Mouse (Mus musculus) megakaryocyte, embryonic 14.5 days (primary cell): ENCODE data around the gene Adam11. TPM values are rescaled to one million over a fixed set of nuclear protein-coding genes. Genes with fewer than 3 reads are reported as not detected.

Experiments used
- H3K27me3 ChIP-seq: replicated peaks from 2 replicates; pipeline ENCODE3; 2012; ENCODE audit warnings: inconsistent platforms
- H3K36me3 ChIP-seq: replicated peaks from 2 replicates; pipeline ENCODE3; 2012; ENCODE audit warnings: low read length, inconsistent platforms, mixed read lengths
- H3K4me1 ChIP-seq: 2 replicates; pipeline ENCODE4 v1.6.1; 2012; ENCODE audit warnings: inconsistent platforms
- H3K4me3 ChIP-seq: replicated peaks from 2 replicates; pipeline ENCODE3; 2012; ENCODE audit warnings: moderate library complexity, mild to moderate bottlenecking, inconsistent platforms
- H3K9me3 ChIP-seq: 2 replicates; pipeline ENCODE4 v1.6.1; 2012; ENCODE audit warnings: inconsistent platforms
- FLI1 ChIP-seq: IDR thresholded peaks from 2 replicates; pipeline ENCODE4 v1.6.1; 2012; ENCODE audit warnings: low read length, inconsistent platforms, mixed read lengths
- GATA1 ChIP-seq: IDR thresholded peaks from 3 replicates; pipeline ENCODE4 v1.6.1; 2012; ENCODE audit warnings: mixed read lengths, low read length, inconsistent platforms, borderline replicate concordance
- polyA plus RNA-seq: library from polyadenylated mRNA; stranded (reverse); fragments of >175 nt; gene quantifications from 2 replicates; pipeline ENCODE4 v1.2.3, GENCODE M21; 2012; ENCODE audit warnings: low replicate concordance; ENCODE audit not compliant: insufficient read depth

The Adam11 gene
- polyA plus RNA-seq, 1 experiment: 0.78 TPM

DNA sequence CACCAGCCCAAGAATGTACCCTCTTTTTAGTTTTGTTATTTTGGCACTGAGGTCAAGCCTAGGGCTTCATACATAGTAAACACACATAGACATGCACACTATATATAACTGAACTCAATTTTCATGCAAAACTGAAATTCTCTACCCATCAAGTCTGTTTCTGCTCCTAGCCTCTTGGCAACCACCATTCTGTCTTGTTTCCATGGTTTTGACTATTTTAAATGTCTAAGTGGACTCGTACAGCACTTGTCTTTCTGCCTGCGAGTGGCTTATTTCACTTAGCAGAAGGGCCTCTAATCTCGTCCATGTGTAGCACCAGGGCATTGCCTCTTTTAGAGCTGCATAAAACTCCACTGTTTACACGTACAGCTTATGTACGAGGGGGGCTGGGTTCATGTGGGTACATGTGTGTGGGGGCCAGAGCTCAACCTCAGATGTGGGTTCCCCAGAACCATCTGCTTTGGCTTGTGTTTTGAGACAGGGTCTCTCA is 26.5 kb downstream of the Adam11 start:
- H3K9me3 ChIP-seq: no peaks in the 10 kb centered on the region
- H3K4me3 ChIP-seq: no peak overlapping the region
- TF ChIP-seq FLI1: no peak
- TF ChIP-seq GATA1: no peak
- H3K36me3 ChIP-seq: no peaks in the 10 kb centered on the region
- H3K27me3 ChIP-seq: peaks cover 58% of the 10 kb centered on the region
- H3K4me1 ChIP-seq: no peaks in the 10 kb centered on the region; the same call in 1 of the 2 replicates

DNA sequence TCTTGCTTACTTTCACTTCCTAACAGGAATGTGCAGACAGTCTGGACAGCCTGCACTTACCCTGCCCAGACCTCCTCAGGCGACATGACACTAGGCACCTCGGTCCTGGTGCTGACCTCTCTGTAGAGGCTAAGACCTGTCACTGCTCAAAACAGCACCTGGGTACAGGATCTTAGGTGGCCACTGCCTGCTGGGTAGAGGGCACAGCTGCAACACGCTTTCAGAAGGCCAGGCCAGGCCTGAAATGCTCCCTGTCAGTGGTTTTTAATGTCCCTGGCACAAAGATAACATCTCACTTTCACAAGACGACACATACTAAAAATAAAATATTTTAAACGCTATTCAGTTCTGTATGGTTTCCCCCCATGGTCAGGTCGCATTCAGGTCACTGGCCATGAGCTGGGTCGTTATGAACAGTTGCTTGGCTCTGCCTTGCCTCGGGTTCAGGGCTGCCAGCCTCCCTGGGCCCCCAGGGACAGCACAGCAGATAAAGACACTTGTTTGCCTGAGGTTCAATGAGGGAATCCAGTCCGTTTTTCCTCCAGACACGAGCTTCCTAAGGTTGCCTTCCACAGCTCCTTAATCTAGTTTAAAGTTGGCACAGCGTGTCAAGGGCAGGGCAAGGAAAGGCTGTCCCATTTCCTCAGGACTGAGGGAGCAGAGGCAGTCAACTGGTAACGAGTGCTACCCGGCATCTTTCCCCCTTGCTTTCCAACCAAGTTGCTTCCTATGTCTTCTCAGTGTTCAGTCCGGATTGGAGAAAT is 30.6 kb downstream of the Adam11 start:
- Histone ChIP-seq H3K36me3 (no peaks in the 10 kb centered on the region), H3K27me3 (peaks cover 54% of the 10 kb centered on the region)
- no peak for TF ChIP-seq GATA1
- no peak for TF ChIP-seq FLI1

GRCm38 (mm10) chr11:102794157-102794556 is 32.9 kb downstream of the Adam11 start:
- TF ChIP-seq GATA1: no peak
- TF ChIP-seq FLI1: no peak
- Histone ChIP-seq H3K27me3 (peaks cover 50% of the 10 kb centered on the region), H3K4me3 (no peak overlapping the region), H3K9me3 (no peaks in the 10 kb centered on the region), H3K4me1 (no peaks in the 10 kb centered on the region; the same call in 1 of the 2 replicates), H3K36me3 (no peaks in the 10 kb centered on the region)

More for the DNA sequence above, 30.6 kb downstream of the Adam11 start:
- H3K4me3 ChIP-seq: no peak overlapping the region
- no peaks in the 10 kb centered on the region; the same call in 1 of the 2 replicates for H3K4me1 ChIP-seq
- no peaks in the 10 kb centered on the region for H3K9me3 ChIP-seq

DNA sequence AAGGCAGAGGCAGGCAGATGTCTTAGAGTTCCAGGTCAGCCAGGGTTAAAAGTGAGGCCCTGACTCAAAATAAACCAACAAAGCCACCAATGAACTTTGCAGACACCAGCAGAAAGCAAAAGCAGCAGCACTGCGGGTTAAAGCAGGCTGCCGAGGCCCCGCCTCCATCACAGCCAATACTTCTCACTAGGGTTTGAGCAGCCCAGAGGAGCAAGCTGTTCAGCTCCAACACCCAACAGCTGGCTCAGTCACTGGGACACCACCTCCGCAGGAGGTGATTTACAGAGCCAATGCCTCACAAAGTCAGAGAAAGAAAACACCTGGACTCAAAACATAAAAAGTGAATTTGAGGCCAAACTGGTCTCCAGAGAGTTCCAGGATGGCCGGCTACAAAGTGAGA is 42.2 kb downstream of the Adam11 start:
- Histone ChIP-seq H3K9me3 (no peaks in the 10 kb centered on the region), H3K4me1 (no peaks in the 10 kb centered on the region), H3K4me3 (no peak overlapping the region), H3K27me3 (peaks cover 55% of the 10 kb centered on the region), H3K36me3 (no peaks in the 10 kb centered on the region)
- TF ChIP-seq GATA1 (no peak), FLI1 (no peak)

DNA sequence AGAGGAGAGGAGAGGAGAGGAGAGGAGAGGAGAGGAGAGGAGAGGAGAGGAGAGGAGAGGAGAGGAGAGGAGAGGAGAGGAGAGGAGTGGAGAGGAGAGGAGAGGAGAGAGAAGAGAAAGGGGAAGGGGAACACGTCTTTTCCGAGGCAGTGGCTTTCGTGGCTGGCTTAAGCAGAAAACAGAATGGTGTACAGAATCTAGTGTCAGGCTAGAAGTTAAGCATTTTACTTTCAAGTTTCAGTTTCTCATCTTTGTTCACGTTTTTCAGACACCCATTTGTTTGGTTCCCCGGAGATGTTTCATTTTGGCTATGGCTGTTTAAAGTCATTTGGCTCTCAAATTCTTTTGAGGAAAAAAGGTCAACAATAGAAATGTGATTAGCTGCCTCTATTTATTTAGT is 47.0 kb downstream of the Adam11 start:
- Histone ChIP-seq H3K9me3 (no peaks in the 10 kb centered on the region), H3K27me3 (peaks cover 59% of the 10 kb centered on the region)
- no peak for TF ChIP-seq FLI1
- TF ChIP-seq GATA1: no peak

DNA sequence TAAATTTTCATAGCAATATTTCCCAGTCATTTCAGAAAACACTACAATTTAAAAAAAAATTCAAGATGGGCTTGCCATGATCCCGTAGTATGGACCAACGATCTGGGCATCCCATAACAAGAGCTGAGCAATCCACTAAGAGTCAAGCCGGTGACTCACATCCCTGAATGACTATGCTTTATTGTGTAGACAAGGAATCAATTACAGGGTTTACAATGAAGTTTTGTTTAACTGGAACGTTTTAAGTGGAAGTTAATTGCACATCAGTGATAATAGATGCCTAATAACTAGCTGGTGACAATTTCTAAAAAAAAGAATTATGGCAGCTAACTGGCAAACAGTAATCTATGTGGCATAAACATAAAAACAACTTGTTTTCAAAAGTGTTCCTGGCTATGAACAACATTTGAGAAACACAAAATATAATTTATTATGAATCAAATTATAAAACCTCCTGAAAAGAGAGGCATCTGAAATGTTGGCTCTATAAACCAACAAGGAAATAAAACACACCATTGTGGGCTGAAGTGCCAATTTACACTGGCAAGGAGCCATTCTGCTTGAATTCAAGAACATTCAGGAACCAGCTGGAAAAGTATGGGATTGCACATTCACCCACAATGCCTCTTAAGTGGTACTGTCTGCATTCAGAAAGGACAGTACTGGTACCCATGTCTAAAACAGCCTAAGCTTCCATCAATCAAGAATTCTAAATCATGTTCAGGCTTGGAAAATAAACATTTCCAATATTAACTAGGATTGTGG is 49.7 kb downstream of the Adam11 start:
- no peaks in the 10 kb centered on the region for H3K4me1 ChIP-seq
- TF ChIP-seq FLI1: no peak
- no peak for TF ChIP-seq GATA1
- H3K36me3 ChIP-seq: no peaks in the 10 kb centered on the region
- peaks cover 62% of the 10 kb centered on the region for H3K27me3 ChIP-seq
- no peak overlapping the region for H3K4me3 ChIP-seq
- no peaks in the 10 kb centered on the region for H3K9me3 ChIP-seq

More for the DNA sequence above, 47.0 kb downstream of the Adam11 start:
- H3K36me3 ChIP-seq: no peaks in the 10 kb centered on the region
- H3K4me3 ChIP-seq: no peak overlapping the region
- no peaks in the 10 kb centered on the region for H3K4me1 ChIP-seq

DNA sequence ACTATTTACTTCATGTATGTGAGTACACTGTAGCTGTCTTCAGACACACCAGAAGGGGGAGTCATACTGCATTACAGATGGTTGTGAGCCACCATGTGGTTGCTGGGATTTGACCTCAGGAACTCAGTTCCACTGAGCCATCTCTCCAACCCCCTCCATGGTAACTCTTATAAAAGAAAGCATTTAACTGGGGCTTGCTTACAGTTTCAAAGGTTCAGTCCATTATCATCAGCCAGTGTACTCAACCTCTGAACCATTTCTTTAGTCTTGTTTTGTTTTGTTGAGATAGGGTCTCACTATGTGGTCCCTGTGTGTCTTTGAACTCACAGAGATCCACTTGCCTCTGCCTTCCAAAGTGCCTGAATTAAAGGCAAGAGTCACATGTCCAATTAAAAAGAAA is 53.6 kb downstream of the Adam11 start:
- TF ChIP-seq FLI1 (no peak), GATA1 (no peak)
- Histone ChIP-seq H3K36me3 (no peaks in the 10 kb centered on the region), H3K9me3 (no peaks in the 10 kb centered on the region), H3K27me3 (peaks cover 77% of the 10 kb centered on the region), H3K4me3 (no peak overlapping the region), H3K4me1 (peaks cover 15% of the 10 kb centered on the region)

DNA sequence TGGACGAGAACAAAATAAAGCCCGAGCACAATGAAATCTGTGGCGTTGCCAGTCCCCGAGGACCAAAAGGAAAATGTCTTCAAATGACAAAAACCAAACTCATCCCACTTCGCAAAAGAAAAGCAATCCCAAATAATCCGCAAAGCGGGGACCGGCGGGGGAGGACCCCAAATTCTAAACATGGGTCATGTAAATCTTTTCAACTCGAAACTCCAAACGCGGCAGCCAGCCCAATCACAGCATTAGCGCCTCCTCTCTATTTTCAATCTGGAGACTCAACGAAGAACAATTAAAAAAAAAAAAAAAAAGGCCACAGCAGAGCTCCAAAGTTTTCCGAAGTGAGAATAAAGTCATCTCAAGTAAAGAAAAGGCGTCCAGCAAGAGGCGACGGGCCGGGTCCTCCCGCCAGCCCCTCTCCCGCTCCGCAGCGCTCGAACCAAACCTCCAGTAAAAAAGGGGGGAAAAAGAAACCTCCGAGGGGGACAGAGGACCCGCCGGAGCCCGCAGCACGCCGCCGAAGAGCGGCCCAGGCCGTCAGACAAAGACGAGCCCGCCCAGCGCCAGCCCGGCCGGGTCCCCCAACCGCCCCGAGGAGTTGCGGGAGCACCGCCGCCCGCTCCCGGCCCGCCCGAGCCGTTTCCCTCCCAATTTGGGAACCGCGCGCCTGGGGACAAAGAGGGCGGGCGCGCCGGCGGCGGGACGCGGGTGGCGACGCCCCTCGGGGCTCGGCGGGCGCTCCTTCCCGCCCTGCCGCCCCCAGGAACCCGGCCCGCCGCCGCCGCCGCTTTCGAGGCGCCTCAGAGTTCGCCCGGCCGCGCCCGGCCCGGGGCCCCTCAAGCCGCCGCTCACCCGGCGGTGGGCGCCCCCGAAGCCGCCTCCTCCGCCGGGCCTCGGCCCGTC is 57.1 kb downstream of the Adam11 start:
- peaks cover 15% of the 10 kb centered on the region for H3K4me1 ChIP-seq
- H3K4me3 ChIP-seq: peak overlapping the region; percentile 84
- peaks cover 85% of the 10 kb centered on the region for H3K27me3 ChIP-seq
- H3K9me3 ChIP-seq: peaks cover 3% of the 10 kb centered on the region; the same call in 1 of the 2 replicates
- no peaks in the 10 kb centered on the region for H3K36me3 ChIP-seq
- no peak for TF ChIP-seq FLI1
- no peak for TF ChIP-seq GATA1
